Mouse (Mus musculus): ENCODE results near the gene Nrp2. TPM values are rescaled to one million over a fixed set of nuclear protein-coding genes. Genes with fewer than 3 reads are reported as not detected.

Nrp2 gene
- total and polyA plus RNA-seq, 2 experiments from 2014 or later, result 5.2 to 20.2 TPM

- Histone ChIP-seq H3K4me1 (ENCODE audit: control insufficient read depth, insufficient read depth) (peaks cover 4% of the 10 kb centered on the region; the same call in 1 of the 2 replicates), H3K9ac (replicated peaks; ENCODE audit: low read depth, low read length) (no peak overlapping the region), H3K27ac (ENCODE audit: low read depth) (no peak overlapping the region; the same call in 1 of the 2 replicates), H3K9me3 (replicated peaks; ENCODE audit: control insufficient read depth, low read length) (no peaks in the 10 kb centered on the region), H3K4me2 (ENCODE audit: low read depth, low read length) (no peak overlapping the region), H3K27me3 (ENCODE audit: control insufficient read depth, insufficient read depth, low read length) (no peaks in the 10 kb centered on the region), H3K36me3 (replicated peaks; ENCODE audit: control insufficient read depth, insufficient read depth, low read length) (no peaks in the 10 kb centered on the region; the same call in 1 of the 2 replicates), H3K4me3 (ENCODE audit: low read depth, low read length) (no peak overlapping the region)
- TF ChIP-seq EP300 (IDR thresholded peaks at IDR 0.05; ENCODE audit: low read depth) (no peak), CTCF (IDR thresholded peaks at IDR 0.05; ENCODE audit: low read depth) (no peak)
- DNase-seq (ENCODE audit: low spot score), result no peak
- WGBS, result 62% methylated on average over 4 of the region's 4 CpGs
- ATAC-seq (ENCODE audit: insufficient read depth, low read depth), result no peak
These were observed 67.5 kb downstream of the Nrp2 start for GRCm38 (mm10) chr1:62770576-62770975.

GRCm38 (mm10) chr1:62772391-62772790 lies 69.3 kb downstream of the Nrp2 start:
- Histone ChIP-seq H3K27ac (ENCODE audit: low read depth) (no peak overlapping the region), H3K4me1 (ENCODE audit: control insufficient read depth, insufficient read depth) (peaks cover 16% of the 10 kb centered on the region), H3K4me3 (ENCODE audit: low read depth, low read length) (no peak overlapping the region), H3K36me3 (replicated peaks; ENCODE audit: control insufficient read depth, insufficient read depth, low read length) (no peaks in the 10 kb centered on the region; the same call in 1 of the 2 replicates), H3K9me3 (replicated peaks; ENCODE audit: control insufficient read depth, low read length) (no peaks in the 10 kb centered on the region), H3K27me3 (ENCODE audit: control insufficient read depth, insufficient read depth, low read length) (no peaks in the 10 kb centered on the region), H3K4me2 (ENCODE audit: low read depth, low read length) (no peak overlapping the region), H3K9ac (replicated peaks; ENCODE audit: low read depth, low read length) (no peak overlapping the region)
- ATAC-seq (ENCODE audit: insufficient read depth, low read depth) (no peak), DNase-seq (ENCODE audit: low spot score) (no peak)
- WGBS, result 81% methylated on average over 4 of the region's 4 CpGs
- TF ChIP-seq CTCF (IDR thresholded peaks at IDR 0.05; ENCODE audit: low read depth) (no peak), EP300 (IDR thresholded peaks at IDR 0.05; ENCODE audit: low read depth) (no peak)

- DNase-seq (ENCODE audit: low spot score) (no peak), ATAC-seq (ENCODE audit: insufficient read depth, low read depth) (no peak)
- H3K36me3 ChIP-seq (replicated peaks; ENCODE audit: control insufficient read depth, insufficient read depth, low read length), result no peaks in the 10 kb centered on the region; the same call in 1 of the 2 replicates
- no peak overlapping the region for H3K4me2 ChIP-seq (ENCODE audit: low read depth, low read length)
- no peak overlapping the region for H3K9ac ChIP-seq (replicated peaks; ENCODE audit: low read depth, low read length)
- WGBS, result 73% methylated on average over 10 of the region's 10 CpGs
- H3K27ac ChIP-seq (ENCODE audit: low read depth), result no peak overlapping the region
- no peaks in the 10 kb centered on the region for H3K27me3 ChIP-seq (ENCODE audit: control insufficient read depth, insufficient read depth, low read length)
- no peaks in the 10 kb centered on the region for H3K9me3 ChIP-seq (replicated peaks; ENCODE audit: control insufficient read depth, low read length)
- TF ChIP-seq EP300 (IDR thresholded peaks at IDR 0.05; ENCODE audit: low read depth) (no peak), CTCF (IDR thresholded peaks at IDR 0.05; ENCODE audit: low read depth) (no peak)
- peaks cover 22% of the 10 kb centered on the region for H3K4me1 ChIP-seq (ENCODE audit: control insufficient read depth, insufficient read depth)
- no peak overlapping the region for H3K4me3 ChIP-seq (ENCODE audit: low read depth, low read length)
These were observed 70.2 kb downstream of the Nrp2 start for GRCm38 (mm10) chr1:62773105-62773920.

- Histone ChIP-seq H3K27me3 (ENCODE audit: control insufficient read depth, insufficient read depth, low read length) (no peaks in the 10 kb centered on the region), H3K9ac (replicated peaks; ENCODE audit: low read depth, low read length) (no peak overlapping the region), H3K27ac (ENCODE audit: low read depth) (no peak overlapping the region), H3K4me2 (ENCODE audit: low read depth, low read length) (no peak overlapping the region), H3K9me3 (replicated peaks; ENCODE audit: control insufficient read depth, low read length) (no peaks in the 10 kb centered on the region), H3K36me3 (replicated peaks; ENCODE audit: control insufficient read depth, insufficient read depth, low read length) (no peaks in the 10 kb centered on the region; the same call in 1 of the 2 replicates), H3K4me1 (ENCODE audit: control insufficient read depth, insufficient read depth) (peaks cover 22% of the 10 kb centered on the region), H3K4me3 (ENCODE audit: low read depth, low read length) (no peak overlapping the region)
- ATAC-seq (ENCODE audit: insufficient read depth, low read depth) (no peak), DNase-seq (ENCODE audit: low spot score) (no peak)
- 58% methylated on average over 3 of the region's 3 CpGs for WGBS
- no peak for TF ChIP-seq EP300 (IDR thresholded peaks at IDR 0.05; ENCODE audit: low read depth)
- TF ChIP-seq CTCF (IDR thresholded peaks at IDR 0.05; ENCODE audit: low read depth), result no peak
These were observed 70.8 kb downstream of the Nrp2 start for GRCm38 (mm10) chr1:62773921-62774191.

GRCm38 (mm10) chr1:62774288-62775218 lies 71.5 kb downstream of the Nrp2 start:
- peaks cover 22% of the 10 kb centered on the region for H3K4me1 ChIP-seq (ENCODE audit: control insufficient read depth, insufficient read depth)
- H3K4me3 ChIP-seq (ENCODE audit: low read depth, low read length), result no peak overlapping the region
- ATAC-seq (ENCODE audit: insufficient read depth, low read depth) (no peak), DNase-seq (ENCODE audit: low spot score) (no peak)
- no peak overlapping the region for H3K9ac ChIP-seq (replicated peaks; ENCODE audit: low read depth, low read length)
- TF ChIP-seq EP300 (IDR thresholded peaks at IDR 0.05; ENCODE audit: low read depth) (no peak), CTCF (IDR thresholded peaks at IDR 0.05; ENCODE audit: low read depth) (peak; percentile 27; the same call in 1 of the 2 replicates)
- no peak overlapping the region for H3K27ac ChIP-seq (ENCODE audit: low read depth)
- no peaks in the 10 kb centered on the region for H3K9me3 ChIP-seq (replicated peaks; ENCODE audit: control insufficient read depth, low read length)
- H3K4me2 ChIP-seq (ENCODE audit: low read depth, low read length), result no peak overlapping the region
- no peaks in the 10 kb centered on the region; the same call in 1 of the 2 replicates for H3K36me3 ChIP-seq (replicated peaks; ENCODE audit: control insufficient read depth, insufficient read depth, low read length)
- no peaks in the 10 kb centered on the region for H3K27me3 ChIP-seq (ENCODE audit: control insufficient read depth, insufficient read depth, low read length)
- WGBS, result 57% methylated on average over 11 of the region's 11 CpGs

Measured in heart, postnatal 0 days (tissue).